Mouse (Mus musculus): ENCODE measurements around the gene Nfatc4.

Nfatc4 gene

GRCm38 (mm10) chr14:55854406-55855100, 31.6 kb downstream of the Nfatc4 start:
- no peak for DNase-seq (ENCODE audit: low read depth)

DNA sequence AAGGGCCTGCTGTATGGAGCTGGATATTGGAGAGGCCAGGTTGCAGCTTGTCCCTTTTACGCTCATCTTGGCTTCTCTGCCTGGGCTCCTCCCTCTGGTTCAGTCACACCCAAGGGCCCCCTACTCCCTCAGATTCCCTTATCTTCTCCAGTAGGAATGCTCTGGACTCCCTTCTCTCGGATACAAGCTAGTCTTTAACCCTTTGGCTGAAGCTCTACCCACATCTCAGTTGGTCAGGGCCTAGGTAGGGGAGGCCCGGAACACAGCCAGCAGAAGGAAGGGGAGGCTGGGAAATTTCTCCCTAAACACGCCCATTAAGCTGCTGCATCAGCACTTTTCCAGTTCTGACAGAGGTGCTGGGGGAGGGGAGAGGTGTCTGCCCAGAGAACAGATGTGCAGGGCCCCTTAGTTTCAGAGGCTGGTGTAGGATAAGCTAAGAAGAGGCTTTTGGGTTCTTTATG, 32.2 kb downstream of the Nfatc4 start:
- DNase-seq (ENCODE audit: low read depth) = no peak

- no peak for DNase-seq (ENCODE audit: low read depth)
Measured at GRCm38 (mm10) chr14:55857588-55857987, 34.6 kb downstream of the Nfatc4 start.

DNA sequence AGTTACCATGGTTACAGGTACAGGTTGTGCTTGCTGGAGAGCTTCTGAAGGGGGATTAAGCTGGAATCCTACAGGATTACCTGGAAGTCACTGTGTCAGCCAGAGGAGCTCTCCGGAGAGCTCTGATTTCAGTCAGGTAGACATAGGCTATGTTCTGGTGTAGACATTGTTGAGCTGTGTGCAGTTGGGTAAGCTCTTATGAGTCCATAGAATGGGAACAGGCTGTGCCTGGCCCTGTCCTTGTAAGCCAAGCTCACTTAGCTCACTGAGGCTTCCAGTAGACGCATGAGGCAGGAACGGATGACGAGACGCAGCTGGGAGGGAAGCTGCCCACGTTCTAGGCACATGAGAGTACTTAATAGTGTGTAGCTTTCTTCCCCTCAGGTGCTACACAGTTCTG, 39.2 kb downstream of the Nfatc4 start:
- no peak for DNase-seq (ENCODE audit: low read depth)

- no peak for DNase-seq (ENCODE audit: low read depth)
Measured at GRCm38 (mm10) chr14:55862970-55863369, 40.0 kb downstream of the Nfatc4 start.

GRCm38 (mm10) chr14:55863773-55864172, 40.8 kb downstream of the Nfatc4 start:
- DNase-seq (ENCODE audit: low read depth) = no peak

- no peak for DNase-seq (ENCODE audit: low read depth)
Measured at GRCm38 (mm10) chr14:55866962-55867361, 44.0 kb downstream of the Nfatc4 start.

- no peak for DNase-seq (ENCODE audit: low read depth)
Measured at GRCm38 (mm10) chr14:55868230-55869026, 45.5 kb downstream of the Nfatc4 start.

- DNase-seq (ENCODE audit: low read depth) = no peak
Measured at GRCm38 (mm10) chr14:55869538-55869937, 46.6 kb downstream of the Nfatc4 start.

- no peak for DNase-seq (ENCODE audit: low read depth)
Measured at GRCm38 (mm10) chr14:55872039-55872438, 49.1 kb downstream of the Nfatc4 start.

GRCm38 (mm10) chr14:55872551-55872950, 49.6 kb downstream of the Nfatc4 start:
- no peak for DNase-seq (ENCODE audit: low read depth)

- DNase-seq (ENCODE audit: low read depth) = no peak
Measured at GRCm38 (mm10) chr14:55873242-55873713, 50.3 kb downstream of the Nfatc4 start.

DNA sequence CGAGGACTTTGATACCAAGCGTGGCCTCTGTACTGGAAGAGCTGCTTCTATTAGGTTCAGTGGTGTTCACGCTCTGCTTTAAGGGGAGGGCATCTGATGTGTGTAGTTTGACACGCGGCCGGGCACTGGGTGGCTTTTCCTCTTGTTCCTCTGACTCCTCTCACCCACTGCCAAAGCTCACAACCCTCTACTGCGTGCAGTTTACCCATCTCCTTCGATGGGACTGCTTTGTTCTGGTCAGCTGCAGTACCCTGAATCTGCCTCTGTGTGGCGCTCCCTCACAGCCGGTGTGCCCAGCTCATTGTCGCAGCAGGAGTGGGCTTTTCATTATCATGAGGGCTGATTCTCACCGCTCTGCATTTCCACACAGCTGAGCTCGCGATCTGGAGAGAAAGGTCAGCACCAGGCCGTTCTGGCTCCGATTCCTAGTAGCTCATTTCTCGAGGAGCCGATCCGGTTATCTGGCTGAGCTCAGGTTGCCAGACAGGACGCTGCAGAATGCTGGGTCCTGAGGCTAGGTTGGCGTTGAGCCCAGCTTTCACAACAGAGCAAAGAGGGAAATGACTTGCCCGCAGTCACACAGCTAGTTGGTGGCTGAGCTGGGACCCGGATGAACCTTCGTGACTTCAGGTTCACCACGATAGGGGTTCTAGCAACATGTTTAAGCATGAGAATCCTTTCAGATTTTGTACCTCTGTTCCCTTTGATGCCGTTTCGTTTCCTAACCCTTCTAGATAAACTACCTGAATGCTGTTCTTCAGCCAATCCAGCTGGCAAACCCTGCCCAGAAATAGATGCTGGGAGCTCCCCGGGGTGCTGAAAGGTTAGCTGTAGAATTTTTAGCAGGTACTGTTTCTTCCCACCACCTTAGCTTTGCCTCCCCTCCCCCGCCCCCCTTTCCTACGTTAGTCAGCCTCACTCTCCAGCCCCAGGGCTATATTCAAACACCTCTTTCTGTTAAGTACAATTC, 51.1 kb downstream of the Nfatc4 start:
- no peak for DNase-seq (ENCODE audit: low read depth)

DNA sequence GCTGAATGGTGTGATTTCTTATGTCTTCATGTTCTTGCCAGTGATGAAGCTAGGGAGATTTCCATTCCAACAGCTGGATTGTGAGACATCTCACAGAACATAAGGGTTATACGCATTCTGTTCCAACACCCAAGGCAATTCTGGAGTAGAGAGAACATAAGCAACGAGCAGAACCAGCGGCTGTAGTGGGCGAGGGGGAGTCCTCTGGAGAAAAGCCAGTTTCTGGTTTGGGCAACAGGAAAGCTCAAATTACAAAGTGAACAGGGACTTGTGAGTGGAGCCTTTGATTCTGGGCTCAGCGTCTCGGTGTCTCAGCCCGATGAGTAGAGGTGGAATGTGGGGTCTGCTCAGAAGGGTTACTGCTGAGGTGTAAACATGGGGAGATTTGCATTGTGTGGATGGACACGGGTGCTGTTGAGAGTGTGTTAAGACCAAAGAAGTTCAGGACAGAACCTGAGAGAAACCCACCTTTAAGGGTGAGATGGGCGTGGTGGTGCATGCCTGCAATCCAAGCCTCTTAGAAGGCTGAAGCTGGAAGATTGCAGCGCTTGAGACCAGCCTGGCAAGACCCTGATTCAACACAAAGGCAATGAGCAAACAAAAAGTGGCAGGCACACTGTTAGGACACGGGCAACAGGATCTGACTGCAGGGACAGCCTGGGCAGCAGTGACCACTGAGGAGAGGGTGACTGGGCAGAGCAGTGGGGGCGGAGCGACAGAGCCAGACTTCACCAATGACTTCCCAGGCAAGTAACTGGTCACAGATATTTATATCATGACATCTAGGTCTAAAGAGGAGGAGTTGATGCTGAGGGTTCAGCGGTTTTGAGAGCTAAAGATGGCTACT, 54.7 kb downstream of the Nfatc4 start:
- no peak for DNase-seq (ENCODE audit: low read depth)

GRCm38 (mm10) chr14:55878316-55878940, 55.5 kb downstream of the Nfatc4 start:
- DNase-seq (ENCODE audit: low read depth) = no peak

- DNase-seq (ENCODE audit: low read depth) = no peak
Measured at GRCm38 (mm10) chr14:55879623-55880022, 56.7 kb downstream of the Nfatc4 start.

- no peak for DNase-seq (ENCODE audit: low read depth)
Measured at GRCm38 (mm10) chr14:55880982-55881381, 58.0 kb downstream of the Nfatc4 start.

GRCm38 (mm10) chr14:55882171-55882641, 59.3 kb downstream of the Nfatc4 start:
- DNase-seq (ENCODE audit: low read depth) = no peak

DNA sequence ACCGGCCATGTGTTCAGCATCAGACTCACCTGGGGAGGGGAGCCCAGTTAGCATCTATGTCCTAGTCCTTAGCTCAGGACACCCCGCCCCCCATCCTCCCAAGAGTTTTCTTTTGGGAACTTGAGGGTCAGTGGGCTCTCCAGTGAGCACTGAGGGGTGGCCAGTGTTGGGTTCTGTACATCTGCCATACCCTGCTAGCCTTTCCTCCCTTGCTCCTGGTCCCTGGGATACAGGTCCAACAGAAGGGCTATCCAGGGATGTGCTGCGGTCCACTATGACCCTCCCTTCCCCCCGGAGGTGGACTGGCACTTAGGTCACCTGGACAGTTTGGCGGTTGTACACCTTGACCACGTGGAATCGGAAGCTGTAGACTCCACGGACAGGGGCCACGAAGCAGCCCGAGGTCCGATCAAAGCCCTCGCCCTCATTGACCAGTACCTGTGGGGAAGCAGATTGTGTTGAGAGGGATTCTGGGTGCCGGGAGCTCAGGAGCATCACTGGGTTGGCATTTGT, 60.3 kb downstream of the Nfatc4 start:
- no peak for DNase-seq (ENCODE audit: low read depth)
